Mouse (Mus musculus) embryo, embryonic 9.5 days (tissue): ENCODE results near the gene Cryl1.

Experiments
- DNase-seq: peaks from one replicate; pipeline ENCODE4 v3.0.0-alpha.2; 2017; ENCODE audit errors: extremely low spot score

The Cryl1 gene

GRCm38 (mm10) chr14:57372348-57373102 lies 25.8 kb downstream of the Cryl1 start:
- DNase-seq = peak; percentile 78

- no peak for DNase-seq
Observed at GRCm38 (mm10) chr14:57367327-57367726, 31.0 kb downstream of the Cryl1 start.

GRCm38 (mm10) chr14:57366724-57367123 lies 31.6 kb downstream of the Cryl1 start:
- DNase-seq = no peak

GRCm38 (mm10) chr14:57365341-57365740 lies 33.0 kb downstream of the Cryl1 start:
- no peak for DNase-seq

GRCm38 (mm10) chr14:57363833-57364232 lies 34.5 kb downstream of the Cryl1 start:
- no peak for DNase-seq

- DNase-seq = peak; percentile 89
Observed at GRCm38 (mm10) chr14:57362726-57363660, 35.3 kb downstream of the Cryl1 start.

GRCm38 (mm10) chr14:57357030-57357429 lies 41.3 kb downstream of the Cryl1 start:
- DNase-seq = no peak

- DNase-seq = peak; percentile 60
Observed at GRCm38 (mm10) chr14:57351521-57352235, 46.7 kb downstream of the Cryl1 start.

GRCm38 (mm10) chr14:57349955-57350354 lies 48.4 kb downstream of the Cryl1 start:
- no peak for DNase-seq

GRCm38 (mm10) chr14:57348155-57348554 lies 50.2 kb downstream of the Cryl1 start:
- DNase-seq = no peak

- no peak for DNase-seq
Observed at GRCm38 (mm10) chr14:57346135-57346534, 52.2 kb downstream of the Cryl1 start.

- peak; percentile 52 for DNase-seq
Observed at GRCm38 (mm10) chr14:57344781-57345492, 53.4 kb downstream of the Cryl1 start.

GRCm38 (mm10) chr14:57343057-57343750 lies 55.1 kb downstream of the Cryl1 start:
- no peak for DNase-seq

- DNase-seq = peak; percentile 37
Observed at GRCm38 (mm10) chr14:57342316-57343055, 55.8 kb downstream of the Cryl1 start.

- no peak for DNase-seq
Observed at GRCm38 (mm10) chr14:57338666-57339065, 59.7 kb downstream of the Cryl1 start.

GRCm38 (mm10) chr14:57334833-57335232 lies 63.5 kb downstream of the Cryl1 start:
- DNase-seq = no peak

- no peak for DNase-seq
Observed at GRCm38 (mm10) chr14:57332503-57332902, 65.8 kb downstream of the Cryl1 start.

- DNase-seq = no peak
Observed at GRCm38 (mm10) chr14:57331097-57331496, 67.2 kb downstream of the Cryl1 start.

GRCm38 (mm10) chr14:57329600-57329999 lies 68.7 kb downstream of the Cryl1 start:
- no peak for DNase-seq

- DNase-seq = no peak
Observed at GRCm38 (mm10) chr14:57326771-57327170, 71.6 kb downstream of the Cryl1 start.
